Mouse (Mus musculus): ENCODE measurements at regions not wholly inside any gene's neighbourhood (a gene's known extent, or its start where the extent isn't known, plus 50 kb on each side); places are given as distances from the start of the nearest gene placed in this dataset.

DNA sequence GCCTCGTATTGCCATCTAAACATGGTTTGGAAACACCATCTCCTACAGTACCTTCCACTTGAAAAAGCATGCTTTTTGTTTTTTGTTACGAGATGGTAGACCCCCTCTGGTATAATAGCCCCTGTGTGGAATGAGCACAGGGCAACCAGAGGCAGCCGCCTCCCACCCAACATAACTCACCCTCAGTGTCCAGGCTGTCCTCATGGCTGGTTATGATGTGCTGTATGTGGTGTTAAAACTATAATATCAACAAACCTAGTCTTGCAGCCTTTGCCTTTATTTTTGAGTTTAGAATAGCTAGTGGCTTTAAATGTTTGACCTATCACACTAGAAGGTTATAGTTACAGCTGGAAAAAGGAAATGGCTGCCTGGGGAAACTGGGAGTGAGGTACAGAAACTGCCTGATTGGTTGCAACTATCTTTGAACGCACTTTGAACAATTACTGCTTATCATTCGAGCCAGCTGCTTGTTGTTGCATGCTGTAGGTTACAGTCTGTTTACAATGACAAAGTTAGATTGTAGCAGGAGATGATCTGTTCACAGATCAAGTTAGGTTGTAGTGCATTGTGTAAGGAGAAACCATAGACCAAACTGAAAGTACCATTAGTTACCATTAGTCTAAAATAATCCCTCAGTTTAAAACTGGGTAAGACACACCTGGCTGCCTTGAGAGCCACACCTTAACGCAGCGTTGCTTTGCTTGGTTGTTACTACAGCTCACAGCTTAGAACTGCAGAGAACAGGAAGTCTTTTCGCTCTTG lies 414.8 kb downstream of the Klf5 start:
- ATAC-seq (replicated peaks in 1 of 2; ENCODE audit: insufficient read depth in 1 of 2, low FRiP score in 2 of 2, low TSS enrichment in 1 of 2, low read depth in 1 of 2, poor library complexity in 2 of 2, severe bottlenecking in 2 of 2): no peak

GRCm38 (mm10) chr14:99733474-99734199 lies 435.1 kb downstream of the Klf5 start:
- ATAC-seq (replicated peaks in 1 of 2; ENCODE audit: insufficient read depth in 1 of 2, low FRiP score in 2 of 2, low TSS enrichment in 1 of 2, low read depth in 1 of 2, poor library complexity in 2 of 2, severe bottlenecking in 2 of 2): no peak

DNA sequence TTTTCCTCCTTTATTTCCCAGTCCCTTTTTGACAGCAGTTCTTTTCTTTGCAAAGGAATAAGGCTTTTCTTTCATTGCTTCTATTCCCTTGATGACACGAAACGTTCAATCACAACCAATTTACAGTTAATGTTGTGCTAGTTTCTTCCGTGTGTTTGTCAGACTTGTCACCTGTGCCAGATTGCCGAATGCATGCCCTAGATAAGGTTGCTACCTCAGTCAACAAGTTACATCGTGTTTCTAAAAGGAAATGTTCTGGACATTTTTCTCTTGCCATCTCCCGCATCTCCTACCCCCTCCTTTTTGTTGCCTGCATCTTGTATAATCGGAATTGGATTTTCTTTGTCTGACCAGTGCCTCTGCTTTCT lies 435.7 kb downstream of the Klf5 start:
- ATAC-seq (replicated peaks in 1 of 2; ENCODE audit: insufficient read depth in 1 of 2, low FRiP score in 2 of 2, low TSS enrichment in 1 of 2, low read depth in 1 of 2, poor library complexity in 2 of 2, severe bottlenecking in 2 of 2): no peak

GRCm38 (mm10) chr14:99743625-99744297 lies 445.3 kb downstream of the Klf5 start:
- ATAC-seq (replicated peaks in 1 of 2; ENCODE audit: insufficient read depth in 1 of 2, low FRiP score in 2 of 2, low TSS enrichment in 1 of 2, low read depth in 1 of 2, poor library complexity in 2 of 2, severe bottlenecking in 2 of 2): no peak

- no peak for ATAC-seq (replicated peaks in 1 of 2; ENCODE audit: insufficient read depth in 1 of 2, low FRiP score in 2 of 2, low TSS enrichment in 1 of 2, low read depth in 1 of 2, poor library complexity in 2 of 2, severe bottlenecking in 2 of 2)
Observed at GRCm38 (mm10) chr14:99745209-99745608, 446.7 kb downstream of the Klf5 start.

- ATAC-seq (replicated peaks in 1 of 2; ENCODE audit: insufficient read depth in 1 of 2, low FRiP score in 2 of 2, low TSS enrichment in 1 of 2, low read depth in 1 of 2, poor library complexity in 2 of 2, severe bottlenecking in 2 of 2): no peak
Observed at GRCm38 (mm10) chr14:99748166-99748565, 449.7 kb downstream of the Klf5 start.

DNA sequence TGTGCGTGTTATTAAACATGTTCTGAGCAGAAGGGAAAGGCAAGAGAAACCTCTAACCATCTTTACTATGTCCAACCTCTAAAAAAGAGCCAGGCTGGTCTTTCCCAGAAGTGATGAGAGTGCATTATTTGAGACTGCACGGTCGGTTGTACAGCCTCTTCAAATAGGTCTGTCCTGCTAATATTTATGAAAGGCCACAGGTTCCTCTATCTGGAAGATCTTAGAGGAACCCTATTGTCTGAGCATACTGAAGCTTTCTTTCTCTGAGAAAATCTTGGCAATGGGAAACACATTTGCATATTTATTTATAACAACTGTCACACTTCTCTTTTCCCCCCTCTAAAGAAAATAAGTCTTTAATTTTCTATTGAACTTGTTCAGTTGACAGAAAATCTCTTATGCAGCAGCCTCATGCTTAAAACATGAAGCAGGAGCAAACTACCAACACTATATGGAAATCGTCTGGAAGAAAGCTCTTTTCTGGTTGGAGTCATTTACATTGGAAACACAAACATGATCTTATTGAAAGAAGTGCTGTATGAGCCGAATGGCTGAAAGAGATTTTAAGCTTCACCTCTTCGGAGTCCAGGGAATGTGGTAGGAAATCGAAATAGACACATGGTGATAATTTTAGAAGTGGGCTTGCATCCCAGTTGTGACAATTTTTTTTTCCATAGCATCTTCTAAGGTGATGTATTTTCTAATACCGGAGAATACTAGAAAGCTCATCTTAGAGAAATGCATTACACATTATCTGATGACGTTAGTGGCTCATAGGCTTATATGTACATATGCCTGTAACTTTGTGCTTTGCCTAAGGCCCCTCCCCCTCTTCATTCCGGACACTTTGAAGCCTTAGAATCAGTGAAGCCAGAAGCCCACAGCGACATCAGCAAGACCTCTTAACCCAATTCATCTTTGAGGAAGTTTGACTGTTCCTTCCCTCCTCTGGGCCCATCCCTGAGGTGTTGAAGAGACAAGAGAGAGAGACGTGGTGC lies 451.1 kb downstream of the Klf5 start:
- no peak for ATAC-seq (replicated peaks in 1 of 2; ENCODE audit: insufficient read depth in 1 of 2, low FRiP score in 2 of 2, low TSS enrichment in 1 of 2, low read depth in 1 of 2, poor library complexity in 2 of 2, severe bottlenecking in 2 of 2)

GRCm38 (mm10) chr14:99758045-99758444 lies 459.6 kb downstream of the Klf5 start:
- ATAC-seq (replicated peaks in 1 of 2; ENCODE audit: insufficient read depth in 1 of 2, low FRiP score in 2 of 2, low TSS enrichment in 1 of 2, low read depth in 1 of 2, poor library complexity in 2 of 2, severe bottlenecking in 2 of 2): 0 out of 4 replicates have a peak, but pooled peaks of 1 of the 2 experiments have one; percentile 17

DNA sequence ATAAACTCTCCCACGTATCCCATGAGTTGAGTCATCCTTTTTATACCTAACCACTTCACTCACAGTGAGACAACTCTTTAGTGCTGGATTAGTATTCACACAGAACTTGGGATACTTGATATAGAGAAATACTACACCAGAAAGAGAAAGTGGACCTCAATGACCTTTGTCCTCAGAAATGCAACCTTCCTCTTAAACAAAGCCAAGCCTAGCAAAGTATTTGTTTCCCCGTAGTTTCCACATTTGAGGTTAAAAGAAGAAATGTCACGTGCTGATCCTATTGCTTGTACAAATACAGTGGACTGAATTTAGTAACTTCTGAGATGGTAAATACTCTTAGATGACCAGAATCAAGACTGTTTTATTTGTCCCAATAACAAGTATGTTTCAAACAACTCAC lies 464.8 kb downstream of the Klf5 start:
- ATAC-seq (replicated peaks in 1 of 2; ENCODE audit: insufficient read depth in 1 of 2, low FRiP score in 2 of 2, low TSS enrichment in 1 of 2, low read depth in 1 of 2, poor library complexity in 2 of 2, severe bottlenecking in 2 of 2): no peak

GRCm38 (mm10) chr14:99771009-99771408 lies 472.5 kb downstream of the Klf5 start:
- no peak for ATAC-seq (replicated peaks in 1 of 2; ENCODE audit: insufficient read depth in 1 of 2, low FRiP score in 2 of 2, low TSS enrichment in 1 of 2, low read depth in 1 of 2, poor library complexity in 2 of 2, severe bottlenecking in 2 of 2)

DNA sequence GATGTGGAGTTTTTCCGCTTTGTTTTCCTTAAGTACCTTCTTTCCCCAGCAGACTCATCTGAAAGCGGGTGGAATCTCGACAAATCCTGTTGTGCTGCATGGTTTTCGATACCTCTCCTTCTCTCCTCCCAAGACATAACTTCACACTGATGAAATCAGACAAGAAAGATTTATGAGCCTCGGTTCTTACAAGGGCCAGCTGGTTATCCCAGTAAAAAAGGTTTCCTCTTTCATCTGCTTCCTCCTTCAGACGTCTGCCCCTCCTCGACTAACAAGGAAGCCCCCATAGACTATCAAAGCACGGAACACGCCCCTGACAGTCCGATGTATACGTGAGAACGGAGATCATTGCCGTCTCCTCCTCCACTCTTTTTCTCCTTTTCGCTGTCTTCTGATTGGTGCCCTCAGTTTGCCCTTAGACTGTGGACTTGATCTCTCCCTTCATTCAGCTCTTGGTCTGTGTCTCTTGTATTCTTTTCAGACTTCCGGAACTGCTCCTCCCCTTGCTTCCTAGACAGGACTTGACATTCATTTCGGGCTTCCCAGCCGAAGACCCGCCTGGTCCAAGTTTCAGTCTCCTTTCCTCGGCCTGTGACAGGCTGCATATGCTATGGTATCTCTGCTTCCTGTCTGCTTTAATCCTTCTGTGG lies 474.4 kb downstream of the Klf5 start:
- no peak for ATAC-seq (replicated peaks in 1 of 2; ENCODE audit: insufficient read depth in 1 of 2, low FRiP score in 2 of 2, low TSS enrichment in 1 of 2, low read depth in 1 of 2, poor library complexity in 2 of 2, severe bottlenecking in 2 of 2)

GRCm38 (mm10) chr14:99778477-99778876 lies 480.0 kb downstream of the Klf5 start:
- ATAC-seq (replicated peaks in 1 of 2; ENCODE audit: insufficient read depth in 1 of 2, low FRiP score in 2 of 2, low TSS enrichment in 1 of 2, low read depth in 1 of 2, poor library complexity in 2 of 2, severe bottlenecking in 2 of 2): no peak

- no peak for ATAC-seq (replicated peaks in 1 of 2; ENCODE audit: insufficient read depth in 1 of 2, low FRiP score in 2 of 2, low TSS enrichment in 1 of 2, low read depth in 1 of 2, poor library complexity in 2 of 2, severe bottlenecking in 2 of 2)
Observed at GRCm38 (mm10) chr14:99778957-99779356, 480.5 kb downstream of the Klf5 start.

DNA sequence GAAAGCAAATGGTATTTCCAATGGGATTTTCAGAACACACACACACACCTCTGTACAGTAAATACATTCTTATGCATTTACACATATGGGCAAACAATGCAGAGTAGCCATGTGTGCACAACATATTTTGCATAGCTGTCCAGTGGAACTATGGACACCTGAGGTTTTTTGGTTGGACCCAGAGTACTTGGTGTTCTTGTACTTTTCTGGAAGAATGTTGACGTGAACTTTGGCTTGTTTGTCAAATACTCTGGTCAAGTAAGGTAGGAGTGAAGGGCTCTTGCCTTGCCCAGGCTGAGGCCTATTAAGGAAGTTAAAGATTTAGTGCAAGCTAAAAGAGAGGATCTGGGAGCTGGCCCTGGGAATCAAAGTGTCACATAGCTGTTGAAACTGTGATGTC lies 485.2 kb downstream of the Klf5 start:
- ATAC-seq (replicated peaks in 1 of 2; ENCODE audit: insufficient read depth in 1 of 2, low FRiP score in 2 of 2, low TSS enrichment in 1 of 2, low read depth in 1 of 2, poor library complexity in 2 of 2, severe bottlenecking in 2 of 2): no peak

- ATAC-seq (replicated peaks in 1 of 2; ENCODE audit: insufficient read depth in 1 of 2, low FRiP score in 2 of 2, low TSS enrichment in 1 of 2, low read depth in 1 of 2, poor library complexity in 2 of 2, severe bottlenecking in 2 of 2): no peak
Observed at GRCm38 (mm10) chr14:99785106-99785505, 486.6 kb downstream of the Klf5 start.

- ATAC-seq (replicated peaks in 1 of 2; ENCODE audit: insufficient read depth in 1 of 2, low FRiP score in 2 of 2, low TSS enrichment in 1 of 2, low read depth in 1 of 2, poor library complexity in 2 of 2, severe bottlenecking in 2 of 2): no peak
Observed at GRCm38 (mm10) chr14:99786367-99786766, 487.9 kb downstream of the Klf5 start.

DNA sequence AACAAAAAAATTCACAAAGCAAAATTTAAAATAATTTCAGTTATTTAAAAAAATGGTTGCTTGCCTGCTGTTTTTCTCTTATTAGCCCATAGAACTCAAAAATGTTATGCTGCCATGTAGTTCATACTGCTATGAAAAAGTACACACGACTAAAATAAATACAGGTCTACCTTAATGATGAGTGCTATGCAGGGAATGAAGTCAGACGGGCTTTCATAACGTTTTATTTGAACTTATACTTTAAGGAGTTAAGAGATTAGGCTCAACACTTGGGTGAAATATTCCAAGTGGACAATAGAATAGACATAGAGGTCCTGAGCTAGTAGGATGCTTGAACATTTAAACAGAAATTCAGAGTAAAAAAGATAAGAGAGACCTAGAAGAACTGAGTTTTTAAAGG lies 489.7 kb downstream of the Klf5 start:
- no peak for ATAC-seq (replicated peaks in 1 of 2; ENCODE audit: insufficient read depth in 1 of 2, low FRiP score in 2 of 2, low TSS enrichment in 1 of 2, low read depth in 1 of 2, poor library complexity in 2 of 2, severe bottlenecking in 2 of 2)

Data from hematopoietic stem cell, adult 5-6 weeks (primary cell).